Mouse (Mus musculus): ENCODE measurements around the gene Glcci1.

GRCm38 (mm10) chr6:8465985-8466384, 43.4 kb upstream of the Glcci1 start:
- TF ChIP-seq EP300 (IDR thresholded peaks at IDR 0.05; ENCODE audit: low read depth) (no peak), CTCF (IDR thresholded peaks at IDR 0.05; ENCODE audit: low read depth) (no peak)
